Mouse (Mus musculus) embryo, embryonic 10 days (tissue): ENCODE data around the gene Ranbp9.

Experiments used
- DNase-seq: peaks from one replicate; pipeline ENCODE4 v3.0.0-alpha.2; 2015; ENCODE audit warnings: low spot score

Ranbp9 gene

DNA sequence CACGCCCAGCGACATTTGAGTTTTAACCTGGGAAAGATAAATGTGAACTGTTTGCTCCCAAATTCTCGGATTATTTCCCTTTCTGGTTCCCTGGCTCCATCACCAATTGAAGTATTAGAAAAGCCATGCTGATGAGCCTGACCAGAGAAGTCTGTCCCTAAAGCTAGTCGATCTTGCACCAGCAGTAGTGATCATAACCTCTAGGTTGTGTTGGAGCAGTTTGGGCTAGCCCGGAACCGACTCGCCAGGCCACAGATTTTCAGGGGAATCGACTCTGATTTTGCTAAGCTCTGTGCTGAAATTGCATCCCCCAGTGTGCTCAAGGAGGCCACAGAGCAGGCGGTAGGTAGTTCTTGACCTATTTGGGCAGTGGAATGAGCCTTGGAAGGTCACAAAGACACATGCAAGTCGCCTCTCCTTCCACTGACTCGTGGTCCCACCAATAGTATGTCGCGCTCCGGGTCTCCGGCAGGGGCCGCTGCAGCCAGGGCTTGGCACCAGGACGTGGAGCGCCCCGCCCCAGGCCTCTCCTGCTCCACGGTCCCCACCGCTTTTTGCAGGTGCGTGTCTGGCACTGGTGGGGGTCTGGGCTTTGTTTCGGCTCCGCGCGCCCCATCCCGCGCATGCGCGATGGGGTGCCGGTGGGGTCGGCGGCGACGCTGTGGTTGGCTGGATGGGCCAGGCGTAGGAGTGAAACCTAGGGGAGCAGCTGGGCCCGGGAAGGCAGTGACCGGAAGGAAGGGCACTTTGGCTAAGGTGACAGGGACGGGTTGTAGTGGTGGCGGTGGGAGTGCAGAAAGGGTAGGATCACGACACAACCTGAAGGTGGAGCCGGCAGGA is 115.9 kb downstream of the Ranbp9 start, which contains the start of gene Sirt5:
TSS of gene Sirt5 (plus strand) at position 512 of the 840 bp plus-strand sequence.
- DNase-seq: peak; percentile 92

DNA sequence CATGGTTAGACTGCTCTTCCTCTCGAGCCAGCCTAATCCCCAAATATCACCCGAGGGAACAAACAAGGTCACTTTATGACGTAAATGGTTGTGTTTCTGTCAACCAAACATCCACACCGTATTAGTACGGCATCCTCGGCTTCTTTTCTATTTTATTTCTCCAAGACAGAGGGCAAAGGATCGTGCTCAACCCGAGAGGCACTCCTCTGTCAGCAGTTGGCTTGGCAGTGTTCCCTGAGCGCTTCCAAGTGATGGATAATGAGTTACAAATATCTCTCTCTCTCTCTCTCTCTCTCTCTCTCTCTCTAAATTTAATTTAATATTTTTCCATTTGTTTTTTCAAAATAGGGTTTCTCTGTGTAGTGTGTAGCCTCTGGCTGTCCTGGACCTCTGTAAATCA is 118.7 kb downstream of the Ranbp9 start:
- no peak for DNase-seq

DNA sequence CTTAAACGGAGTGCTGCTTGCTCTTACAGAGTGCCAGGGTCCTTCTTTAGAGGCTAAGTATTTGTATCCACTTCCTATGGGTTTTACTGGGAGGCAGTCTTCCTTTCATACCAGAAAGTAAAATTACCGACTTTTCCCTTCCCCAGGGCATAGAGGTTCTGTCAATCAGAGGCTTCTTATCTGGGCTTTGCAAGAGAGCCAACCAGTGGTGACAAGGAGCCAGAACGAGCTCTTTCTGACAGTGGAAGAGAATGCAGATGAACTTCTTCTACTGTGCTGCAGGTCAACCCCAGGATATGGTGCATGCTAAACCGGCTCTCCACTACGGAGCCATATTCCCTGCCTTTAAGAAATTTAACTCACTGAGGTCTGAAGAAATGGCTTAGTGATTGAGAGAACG is 120.5 kb downstream of the Ranbp9 start:
- no peak for DNase-seq

DNA sequence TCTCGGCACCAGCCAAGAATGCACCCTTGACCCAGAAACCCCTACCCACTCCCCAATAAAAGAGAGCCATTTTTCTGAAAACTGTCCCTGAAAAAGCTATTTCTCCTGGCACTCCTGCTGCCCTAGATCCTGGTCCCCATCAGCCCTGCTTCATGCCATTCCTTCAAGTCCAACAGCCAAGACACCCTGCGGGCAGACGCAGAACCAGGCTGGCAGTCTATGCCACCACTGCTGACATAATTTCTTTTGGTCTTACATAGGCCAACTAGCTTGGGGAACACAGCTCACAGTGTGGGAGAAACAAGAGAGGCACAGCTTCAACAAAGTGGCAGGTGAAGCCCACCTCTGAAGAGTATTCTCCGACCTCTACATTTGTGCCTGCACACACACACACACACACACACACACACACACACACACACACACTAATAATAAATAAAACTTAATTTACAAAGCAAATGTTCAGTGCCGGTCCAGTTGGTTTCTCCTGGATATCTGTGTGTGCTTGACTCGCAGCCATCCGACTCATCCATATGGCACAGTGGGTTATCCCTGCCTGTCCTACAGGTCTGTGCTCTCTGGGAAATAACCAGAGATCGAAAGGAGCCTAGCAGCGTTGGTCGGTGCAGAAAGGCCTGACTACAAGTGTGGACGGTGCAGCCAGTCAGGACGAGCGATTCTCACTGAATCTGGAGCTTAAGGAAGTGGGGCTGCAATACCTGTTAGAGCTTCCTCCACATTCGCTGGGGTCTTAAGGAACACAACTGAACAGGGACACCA is 124.5 kb downstream of the Ranbp9 start:
- no peak for DNase-seq

DNA sequence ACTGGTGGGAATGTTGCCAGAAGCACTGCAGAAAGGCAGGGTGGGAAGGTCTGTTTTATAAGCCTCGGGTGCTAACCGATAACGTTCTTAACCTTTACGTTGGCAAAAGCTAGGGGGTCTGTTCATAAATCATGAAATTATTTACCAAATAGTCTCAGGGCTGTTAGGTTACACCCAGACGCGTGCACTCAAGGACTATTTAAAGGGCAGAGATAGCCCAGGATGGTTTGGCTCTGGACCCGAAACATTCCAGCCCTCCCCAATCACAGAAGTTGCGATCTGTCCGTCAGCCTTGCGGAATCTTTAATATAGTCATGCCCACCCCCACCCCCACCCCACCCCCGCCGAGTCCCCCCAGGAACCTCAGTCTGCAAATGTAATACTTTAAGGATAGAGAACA is 126.7 kb downstream of the Ranbp9 start:
- DNase-seq: no peak

DNA sequence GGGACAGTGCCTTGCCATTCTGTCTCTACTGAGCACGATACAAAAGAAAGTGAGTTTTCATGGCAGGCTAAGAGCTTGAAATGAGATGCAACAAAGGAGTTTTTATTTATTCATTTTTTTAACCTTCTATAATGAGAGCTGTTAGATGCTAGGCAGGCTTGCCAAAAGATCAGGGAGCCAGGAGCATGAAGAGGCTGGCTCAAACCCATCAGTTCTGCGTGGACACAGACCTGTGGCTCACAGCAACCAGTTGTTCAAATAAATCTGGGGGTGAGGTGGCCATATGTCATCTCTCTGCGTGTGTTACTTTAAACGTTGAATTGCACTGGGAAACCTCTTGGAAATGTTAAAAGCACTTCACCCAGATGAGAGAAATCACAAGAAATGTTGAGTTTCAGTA is 127.7 kb downstream of the Ranbp9 start:
- no peak for DNase-seq
